Mouse (Mus musculus) CH12.LX (cell line): ENCODE data around the gene Them4.

Experiments
- POLR2A ChIP-seq: IDR thresholded peaks from 2 replicates; pipeline ENCODE4 v1.6.1; 2011; ENCODE audit warnings: low read depth, mild to moderate bottlenecking, improper control_type of control experiment, low read length
- ZC3H11A ChIP-seq: IDR thresholded peaks from 2 replicates; pipeline ENCODE4 v1.6.1; 2012; ENCODE audit warnings: low read depth, mild to moderate bottlenecking, inconsistent platforms, low read length, improper control_type of control experiment

DNA sequence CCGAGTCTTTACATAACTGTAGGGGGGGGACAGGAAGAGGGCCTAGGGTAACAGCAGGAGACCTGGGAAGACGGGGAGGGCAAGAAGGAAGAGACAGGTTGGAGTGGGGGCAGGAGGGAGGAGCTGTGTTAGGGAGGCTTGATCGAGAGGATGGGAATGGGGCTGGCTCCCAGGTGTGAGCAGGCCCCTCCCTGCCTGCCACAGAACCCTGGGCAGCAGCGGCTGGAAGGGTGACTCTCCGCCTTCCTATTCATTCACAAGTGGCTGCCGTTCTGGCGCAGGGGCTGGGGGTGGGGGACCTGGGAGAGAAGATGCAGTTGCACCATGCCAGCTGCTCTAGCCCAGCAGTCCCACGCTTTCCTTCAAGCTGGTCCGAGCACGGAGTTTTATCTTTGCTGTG, 63.2 kb downstream of the Them4 start:
- no peak for TF ChIP-seq POLR2A
- TF ChIP-seq ZC3H11A: no peak
